Mouse (Mus musculus) layer of hippocampus, adult 9-10 months (tissue): Measurements from ENCODE around the gene Parp6.
A peak's percentile ranks its signal among the peaks of the same experiment; 100 is the strongest.

ENCODE experiments used
- DNase-seq: peaks from one replicate; pipeline ENCODE4 v3.0.0; 2022; ENCODE audit warnings: low spot score

Gene Parp6

DNA sequence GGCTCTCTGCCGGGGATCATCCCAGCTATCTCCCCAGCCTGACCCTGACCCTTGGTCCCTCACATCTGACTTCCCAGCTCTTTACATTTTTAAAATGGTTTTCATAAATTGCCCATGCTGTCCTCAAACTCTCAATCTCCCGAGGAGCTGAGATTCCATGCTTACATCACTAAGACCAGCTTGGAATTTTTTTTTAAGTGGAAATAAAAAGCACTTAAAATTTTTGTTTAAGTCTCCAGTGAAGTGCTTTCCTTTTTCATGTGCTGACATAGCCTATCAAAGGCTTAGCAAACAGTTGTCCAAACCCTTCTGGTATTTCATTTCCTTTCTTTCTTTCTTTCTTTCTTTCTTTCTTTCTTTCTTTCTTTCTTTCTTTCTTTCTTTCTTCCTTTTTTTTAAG is 66.9 kb downstream of the Parp6 start:
- no peak for DNase-seq

GRCm38 (mm10) chr9:59687416-59688046 is 70.4 kb downstream of the Parp6 start:
- DNase-seq = no peak

DNA sequence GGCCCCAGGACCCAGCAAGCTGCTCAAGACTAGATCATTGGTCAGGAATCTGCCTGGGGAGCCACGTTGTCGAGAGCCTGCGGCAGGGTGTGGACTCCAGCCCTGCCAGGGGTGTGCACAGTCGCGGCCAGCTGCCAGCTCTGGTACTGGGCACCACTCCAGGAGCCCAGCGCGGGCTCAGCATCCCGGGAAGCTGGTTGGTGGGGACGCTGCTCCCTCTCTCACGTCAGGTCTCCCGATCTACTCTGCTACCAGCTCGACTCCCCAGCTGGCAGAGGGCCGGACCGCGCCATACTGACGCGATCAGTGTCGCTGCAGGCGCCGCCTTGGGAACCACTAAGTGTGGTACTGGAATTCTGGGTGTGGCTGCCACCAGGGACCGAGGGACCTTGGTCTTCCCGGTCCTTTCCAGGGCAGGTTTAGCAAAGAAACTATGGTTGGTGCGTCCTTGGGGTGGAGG is 74.6 kb downstream of the Parp6 start:
- DNase-seq = peak; percentile 53

DNA sequence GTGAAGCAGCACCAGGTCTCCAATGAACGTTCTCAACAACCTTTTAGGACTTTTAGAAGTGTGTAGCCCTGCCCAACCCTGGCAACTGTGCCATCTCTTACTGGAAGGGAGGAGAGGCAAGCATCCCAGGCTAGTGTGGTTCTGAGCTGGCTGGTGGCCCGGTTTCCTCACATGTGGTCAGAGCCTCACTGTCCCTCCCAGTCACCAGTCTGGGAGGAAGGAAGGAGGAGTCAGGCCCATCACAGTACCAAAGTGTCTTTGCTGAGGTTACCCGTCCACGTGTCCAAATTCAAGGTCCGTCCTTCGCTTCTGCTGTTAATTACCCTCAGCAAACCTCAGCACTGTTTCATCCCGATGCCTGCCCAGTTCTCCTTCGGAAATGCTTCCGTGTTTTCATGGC is 75.1 kb downstream of the Parp6 start:
- no peak for DNase-seq

- DNase-seq = no peak
Measured at GRCm38 (mm10) chr9:59694571-59695450, 77.7 kb downstream of the Parp6 start.

DNA sequence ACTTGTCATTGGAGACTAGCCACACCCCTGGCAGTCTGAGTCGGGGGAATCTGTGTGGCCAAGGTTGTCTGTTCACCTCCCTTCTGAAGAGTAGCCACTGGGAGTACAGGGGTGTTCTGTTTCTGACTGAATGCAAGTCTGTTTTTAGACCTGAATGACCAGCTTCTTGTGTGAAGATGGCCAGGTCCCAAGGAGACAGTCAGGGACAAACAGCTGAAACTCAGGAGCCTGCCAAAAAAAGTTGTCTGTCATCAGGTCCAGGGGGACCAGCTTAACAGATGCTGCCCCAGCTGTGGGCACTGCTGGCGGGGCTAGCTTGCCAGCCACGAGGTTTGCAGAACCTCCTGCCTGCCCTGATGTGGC is 78.3 kb downstream of the Parp6 start:
- no peak for DNase-seq

- no peak for DNase-seq
Measured at GRCm38 (mm10) chr9:59696381-59696780, 79.3 kb downstream of the Parp6 start.
